Mouse (Mus musculus) effector memory CD4-positive, alpha-beta T cell, adult 5 months (primary cell): Measurements from ENCODE around the gene Nkain1. TPM values are rescaled to one million over a fixed set of nuclear protein-coding genes. Genes with fewer than 3 reads are reported as not detected.

Source experiments
- polyA plus RNA-seq: library from polyadenylated mRNA; unstranded; fragments of 100-300 nt; shearing (Covaris generic); gene quantifications from one replicate; pipeline ENCODE4 v1.2.1, GENCODE M21; 2017

Gene Nkain1
- not detected for polyA plus RNA-seq

GRCm38 (mm10) chr4:130574048-130574413, at the start of gene Nkain1:
Nkain1 (minus strand) TSS chr4:130574173.

Other genes starting within 250 kb of the Nkain1 start
- 34.2 TPM for gene Zcchc17, start 214.2 kb downstream of the Nkain1 start, polyA plus RNA-seq
- gene Snrnp40, start 214.0 kb downstream of the Nkain1 start, polyA plus RNA-seq = 77.4 TPM
- gene Pum1, start 89.1 kb upstream of the Nkain1 start, polyA plus RNA-seq = 91.2 TPM
- gene Sdc3, start 218.4 kb upstream of the Nkain1 start, polyA plus RNA-seq = 2.3 TPM